Mouse (Mus musculus) liver, embryonic 16.5 days (tissue): ENCODE data around the gene Ptprn. TPM values are rescaled to one million over a fixed set of nuclear protein-coding genes. Genes with fewer than 3 reads are reported as not detected.

ENCODE experiments used
- ATAC-seq: fragments of 200-750 bp; cut with Nextera tagmentation; 2 replicates; pipeline ENCODE4 v1.8.0; 2017; ENCODE audit warnings: low read depth, mild to moderate bottlenecking, moderate number of reproducible peaks, moderate library complexity
- H3K27ac ChIP-seq: fragments of 300-500 bp; sonication (generic); 2 replicates; pipeline ENCODE4 v1.5.1; 2014; ENCODE audit warnings: mild to moderate bottlenecking, low read length
- H3K27me3 ChIP-seq: fragments of 300-500 bp; sonication (generic); 2 replicates; pipeline ENCODE4 v1.6.1; 2014; ENCODE audit warnings: low read depth, low read length, mixed read lengths; ENCODE audit not compliant: control insufficient read depth, insufficient read depth
- H3K36me3 ChIP-seq: fragments of 300-500 bp; sonication (generic); 2 replicates; pipeline ENCODE4 v1.6.1; 2014; ENCODE audit warnings: mild to moderate bottlenecking; ENCODE audit not compliant: control insufficient read depth, insufficient read depth
- H3K4me1 ChIP-seq: fragments of 300-500 bp; sonication (generic); 2 replicates; pipeline ENCODE4 v1.6.1; 2014; ENCODE audit warnings: low read depth, low read length, mixed read lengths; ENCODE audit not compliant: control insufficient read depth
- H3K4me2 ChIP-seq: fragments of 300-500 bp; sonication (generic); 2 replicates; pipeline ENCODE4 v1.6.1; 2014; ENCODE audit warnings: low read depth, low read length, mixed read lengths
- H3K4me3 ChIP-seq: fragments of 300-500 bp; sonication (generic); 2 replicates; pipeline ENCODE4 v1.5.1; 2014; ENCODE audit warnings: low read depth, mild to moderate bottlenecking, low read length
- H3K9ac ChIP-seq: fragments of 300-500 bp; sonication (generic); 2 replicates; pipeline ENCODE4 v1.6.1; 2014; ENCODE audit warnings: low read depth, low read length
- H3K9me3 ChIP-seq: fragments of 300-500 bp; sonication (generic); replicated peaks from 2 replicates; pipeline ENCODE4 v1.6.1; 2016; ENCODE audit warnings: low read length; ENCODE audit not compliant: control insufficient read depth
- WGBS: fragments of 180-500 bp; shearing (Covaris S2); extraction: QIAGEN DNeasy Blood & Tissue Kit; methylation state at CpG from one replicate; pipeline ENCODE4 v1.1.7; 2014; ENCODE audit not compliant: insufficient replicate concordance; 5-methylcytosine and 5-hydroxymethylcytosine counted together
- microRNA-seq: library from miRNA; unstranded; fragments of <30 nt; microRNA quantifications from one replicate; pipeline ENCODE4, GENCODE M21; 2016
- polyA plus RNA-seq: library from polyadenylated mRNA; unstranded; fragments of >200 nt; fragmentation: Nextera tagmentation; extraction: Ambion mirVana; gene quantifications from 2 replicates; pipeline ENCODE4 v1.2.1, GENCODE M21; 2015

The Ptprn gene
- polyA plus RNA-seq, 1 experiment from 2014 or later: 0.11 TPM

- peak overlapping the region; percentile 97 for H3K4me3 ChIP-seq
- 10% methylated on average over 7 of the region's 7 CpGs for WGBS
- H3K4me2 ChIP-seq: peak overlapping the region; percentile 97
- peaks cover 43% of the 10 kb centered on the region for H3K36me3 ChIP-seq
- peak overlapping the region; percentile 97 for H3K27ac ChIP-seq
- H3K4me1 ChIP-seq: peaks cover 87% of the 10 kb centered on the region
- peak overlapping the region; percentile 48 for H3K9ac ChIP-seq
- H3K9me3 ChIP-seq: no peaks in the 10 kb centered on the region
- no peaks in the 10 kb centered on the region for H3K27me3 ChIP-seq
- ATAC-seq: 0 out of 2 replicates have a peak, but pooled peaks have one; percentile 2
Measured at GRCm38 (mm10) chr1:75213096-75213495, 51.2 kb downstream of the Ptprn start.

- H3K9ac ChIP-seq: peak overlapping the region; percentile 48
- H3K9me3 ChIP-seq: no peaks in the 10 kb centered on the region
- H3K4me2 ChIP-seq: peak overlapping the region; percentile 97
- H3K36me3 ChIP-seq: peaks cover 43% of the 10 kb centered on the region
- H3K27me3 ChIP-seq: no peaks in the 10 kb centered on the region
- ATAC-seq: no peak
- WGBS: 56% methylated on average over 4 of the region's 4 CpGs
- H3K4me1 ChIP-seq: peaks cover 84% of the 10 kb centered on the region
- peak overlapping the region; percentile 97 for H3K4me3 ChIP-seq
- peak overlapping the region; percentile 97 for H3K27ac ChIP-seq
Measured at GRCm38 (mm10) chr1:75212542-75212941, 51.8 kb downstream of the Ptprn start.

- H3K27me3 ChIP-seq: no peaks in the 10 kb centered on the region
- peaks cover 35% of the 10 kb centered on the region for H3K36me3 ChIP-seq
- no peak for ATAC-seq
- 6% methylated on average over 17 of the region's 17 CpGs for WGBS
- H3K4me3 ChIP-seq: peak overlapping the region; percentile 97
- no peaks in the 10 kb centered on the region for H3K9me3 ChIP-seq
- peak overlapping the region; percentile 97 for H3K4me2 ChIP-seq
- H3K4me1 ChIP-seq: peaks cover 71% of the 10 kb centered on the region
- H3K27ac ChIP-seq: peak overlapping the region; percentile 97
- peak overlapping the region; percentile 94 for H3K9ac ChIP-seq
Measured at GRCm38 (mm10) chr1:75211141-75211708, 53.1 kb downstream of the Ptprn start.

- Histone ChIP-seq H3K4me2 (peak within 1 kb of the TSS; percentile 97), H3K27me3 (no peaks in the 10 kb centered on the region), H3K9ac (peak within 1 kb of the TSS; percentile 94), H3K4me3 (peak within 1 kb of the TSS; percentile 97), H3K36me3 (peaks cover 27% of the 10 kb centered on the region), H3K27ac (peak within 1 kb of the TSS; percentile 97), H3K9me3 (no peaks in the 10 kb centered on the region), H3K4me1 (peaks cover 63% of the 10 kb centered on the region)
- ATAC-seq: peak; percentile 92
- WGBS: 5% methylated on average over 42 of the region's 42 CpGs
Measured at GRCm38 (mm10) chr1:75210136-75211087, 53.9 kb downstream of the Ptprn start, which contains the start of the genes Glb1l and Stk16. Gene Glb1l (minus strand): TSS chr1:75210813. Gene Stk16 (plus strand): TSS chr1:75210838.

- H3K9ac ChIP-seq: peak overlapping the region; percentile 94
- peak overlapping the region; percentile 22; the same call in 1 of the 2 replicates for H3K27ac ChIP-seq
- H3K36me3 ChIP-seq: peaks cover 14% of the 10 kb centered on the region
- peak overlapping the region; percentile 59 for H3K4me3 ChIP-seq
- H3K4me2 ChIP-seq: peak overlapping the region; percentile 97
- H3K4me1 ChIP-seq: peaks cover 50% of the 10 kb centered on the region
- ATAC-seq: no peak
- no peaks in the 10 kb centered on the region for H3K9me3 ChIP-seq
- WGBS: 10% methylated on average over 34 of the region's 34 CpGs
- H3K27me3 ChIP-seq: no peaks in the 10 kb centered on the region
Measured at GRCm38 (mm10) chr1:75208967-75209678, 55.2 kb downstream of the Ptprn start.

GRCm38 (mm10) chr1:75201236-75201635 lies 63.1 kb downstream of the Ptprn start:
- Histone ChIP-seq H3K27ac (no peak overlapping the region), H3K4me1 (no peaks in the 10 kb centered on the region), H3K4me2 (no peak overlapping the region), H3K9ac (no peak overlapping the region), H3K27me3 (no peaks in the 10 kb centered on the region), H3K9me3 (no peaks in the 10 kb centered on the region), H3K4me3 (no peak overlapping the region), H3K36me3 (peaks cover 14% of the 10 kb centered on the region)
- WGBS: 73% methylated on average over 1 of the region's 1 CpGs
- ATAC-seq: no peak

Small RNAs within 50 kb of the gene (microRNA-seq; reads per million reads assigned to microRNA genes)
- gene Gm27943: not detected

Other genes with a start within 250 kb of the Ptprn start
- gene Nhej1, start 139.3 kb downstream of the Ptprn start, polyA plus RNA-seq: 5.6 and 6.0 TPM in 2 replicates
- 2.5 and 2.6 TPM in 2 replicates for gene Slc23a3, start 130.6 kb downstream of the Ptprn start, polyA plus RNA-seq
- 46.2 and 51.1 TPM in 2 replicates for gene Cnppd1, start 121.8 kb downstream of the Ptprn start, polyA plus RNA-seq
- 47.7 and 52.7 TPM in 2 replicates for gene Retreg2, start 121.7 kb downstream of the Ptprn start, polyA plus RNA-seq
- 41.0 and 41.1 TPM in 2 replicates for gene Zfand2b, start 95.9 kb downstream of the Ptprn start, polyA plus RNA-seq
- 55.5 and 56.5 TPM in 2 replicates for gene Abcb6, start 84.1 kb downstream of the Ptprn start, polyA plus RNA-seq
- gene Ankzf1, start 72.4 kb downstream of the Ptprn start, polyA plus RNA-seq: 9.2 and 12.0 TPM in 2 replicates
- 26.5 and 28.5 TPM in 2 replicates for gene Atg9a, start 72.3 kb downstream of the Ptprn start, polyA plus RNA-seq
- gene Glb1l, start 53.7 kb downstream of the Ptprn start, polyA plus RNA-seq: 3.7 and 3.9 TPM in 2 replicates
- 73.3 and 73.4 TPM in 2 replicates for gene Stk16, start 53.7 kb downstream of the Ptprn start, polyA plus RNA-seq
- 336 and 355 TPM in 2 replicates for gene Tuba4a, start 44.6 kb downstream of the Ptprn start, polyA plus RNA-seq
- 0.25 TPM in 1 of 2 replicates, not detected in the other for gene A630095N17Rik, start 32.4 kb downstream of the Ptprn start, polyA plus RNA-seq
- gene Dnajb2, start 28.1 kb downstream of the Ptprn start, polyA plus RNA-seq: 33.8 and 33.9 TPM in 2 replicates
- 0.15 TPM in 1 of 2 replicates, not detected in the other for gene Resp18, start 13.9 kb upstream of the Ptprn start, polyA plus RNA-seq
- 52.4 and 52.7 TPM in 2 replicates for gene Dnpep, start 53.5 kb upstream of the Ptprn start, polyA plus RNA-seq
- 7.2 and 13.9 TPM in 2 replicates for gene Des, start 95.8 kb upstream of the Ptprn start, polyA plus RNA-seq
- 7.6 and 8.0 TPM in 2 replicates for gene Speg, start 110.8 kb upstream of the Ptprn start, polyA plus RNA-seq
- 32.5 and 35.7 TPM in 2 replicates for gene Gmppa, start 171.4 kb upstream of the Ptprn start, polyA plus RNA-seq
- 0.06 TPM in 1 of 2 replicates, not detected in the other for gene Asic4, start 185.9 kb upstream of the Ptprn start, polyA plus RNA-seq
- gene Chpf, start 214.8 kb upstream of the Ptprn start, polyA plus RNA-seq: 2.6 and 3.1 TPM in 2 replicates
- gene Tmem198, start 215.0 kb upstream of the Ptprn start, polyA plus RNA-seq: 0.06 and 0.07 TPM in 2 replicates
- gene Obsl1, start 241.9 kb upstream of the Ptprn start, polyA plus RNA-seq: 4.0 and 6.3 TPM in 2 replicates
- 0.63 and 0.90 TPM in 2 replicates for gene Inha, start 242.6 kb upstream of the Ptprn start, polyA plus RNA-seq